Mouse (Mus musculus): ENCODE data around the gene Plekhm3. TPM values are rescaled to one million over a fixed set of nuclear protein-coding genes. Genes with fewer than 3 reads are reported as not detected.

The Plekhm3 gene
- polyA plus RNA-seq, 1 experiment, result 0.89 TPM

GRCm38 (mm10) chr1:64867684-64868083 is 88.9 kb downstream of the Plekhm3 start:
- H3K27me3 ChIP-seq (replicated peaks), result no peaks in the 10 kb centered on the region
- no peaks in the 10 kb centered on the region for H3K9me3 ChIP-seq
- peaks cover 46% of the 10 kb centered on the region for H3K4me1 ChIP-seq
- H3K36me3 ChIP-seq (replicated peaks; ENCODE audit: low read length), result no peaks in the 10 kb centered on the region
- H3K4me3 ChIP-seq (replicated peaks), result no peak overlapping the region
- TF ChIP-seq GATA1 (IDR thresholded peaks at IDR 0.05; ENCODE audit: borderline replicate concordance, low read length), result no peak
- no peak for TF ChIP-seq FLI1 (IDR thresholded peaks at IDR 0.05; ENCODE audit: low read length)

GRCm38 (mm10) chr1:64866140-64866539 is 90.5 kb downstream of the Plekhm3 start:
- H3K27me3 ChIP-seq (replicated peaks), result no peaks in the 10 kb centered on the region
- H3K4me3 ChIP-seq (replicated peaks), result no peak overlapping the region
- peaks cover 46% of the 10 kb centered on the region for H3K4me1 ChIP-seq
- no peak for TF ChIP-seq FLI1 (IDR thresholded peaks at IDR 0.05; ENCODE audit: low read length)
- no peak for TF ChIP-seq GATA1 (IDR thresholded peaks at IDR 0.05; ENCODE audit: borderline replicate concordance, low read length)
- H3K36me3 ChIP-seq (replicated peaks; ENCODE audit: low read length), result no peaks in the 10 kb centered on the region
- H3K9me3 ChIP-seq, result no peaks in the 10 kb centered on the region

GRCm38 (mm10) chr1:64860235-64860920 is 96.2 kb downstream of the Plekhm3 start:
- Histone ChIP-seq H3K4me1 (peaks cover 11% of the 10 kb centered on the region), H3K36me3 (replicated peaks; ENCODE audit: low read length) (no peaks in the 10 kb centered on the region), H3K4me3 (replicated peaks) (no peak overlapping the region), H3K9me3 (no peaks in the 10 kb centered on the region), H3K27me3 (replicated peaks) (no peaks in the 10 kb centered on the region)
- TF ChIP-seq GATA1 (IDR thresholded peaks at IDR 0.05; ENCODE audit: borderline replicate concordance, low read length) (no peak), FLI1 (IDR thresholded peaks at IDR 0.05; ENCODE audit: low read length) (no peak)

GRCm38 (mm10) chr1:64859826-64860225 is 96.8 kb downstream of the Plekhm3 start:
- TF ChIP-seq FLI1 (IDR thresholded peaks at IDR 0.05; ENCODE audit: low read length) (no peak), GATA1 (IDR thresholded peaks at IDR 0.05; ENCODE audit: borderline replicate concordance, low read length) (no peak)
- no peaks in the 10 kb centered on the region for H3K36me3 ChIP-seq (replicated peaks; ENCODE audit: low read length)
- no peaks in the 10 kb centered on the region for H3K9me3 ChIP-seq
- H3K4me1 ChIP-seq, result peaks cover 9% of the 10 kb centered on the region
- no peak overlapping the region for H3K4me3 ChIP-seq (replicated peaks)
- no peaks in the 10 kb centered on the region for H3K27me3 ChIP-seq (replicated peaks)

GRCm38 (mm10) chr1:64854835-64855234 is 101.8 kb downstream of the Plekhm3 start:
- no peaks in the 10 kb centered on the region for H3K27me3 ChIP-seq (replicated peaks)
- no peaks in the 10 kb centered on the region for H3K36me3 ChIP-seq (replicated peaks; ENCODE audit: low read length)
- no peak for TF ChIP-seq GATA1 (IDR thresholded peaks at IDR 0.05; ENCODE audit: borderline replicate concordance, low read length)
- TF ChIP-seq FLI1 (IDR thresholded peaks at IDR 0.05; ENCODE audit: low read length), result no peak
- no peaks in the 10 kb centered on the region for H3K9me3 ChIP-seq
- peaks cover 43% of the 10 kb centered on the region for H3K4me1 ChIP-seq
- no peak overlapping the region for H3K4me3 ChIP-seq (replicated peaks)

GRCm38 (mm10) chr1:64853738-64854730 is 102.6 kb downstream of the Plekhm3 start:
- TF ChIP-seq FLI1 (IDR thresholded peaks at IDR 0.05; ENCODE audit: low read length) (no peak), GATA1 (IDR thresholded peaks at IDR 0.05; ENCODE audit: borderline replicate concordance, low read length) (no peak)
- Histone ChIP-seq H3K4me1 (peaks cover 49% of the 10 kb centered on the region), H3K27me3 (replicated peaks) (no peaks in the 10 kb centered on the region), H3K4me3 (replicated peaks) (no peak overlapping the region), H3K9me3 (no peaks in the 10 kb centered on the region), H3K36me3 (replicated peaks; ENCODE audit: low read length) (no peaks in the 10 kb centered on the region)

GRCm38 (mm10) chr1:64853244-64853643 is 103.4 kb downstream of the Plekhm3 start:
- H3K36me3 ChIP-seq (replicated peaks; ENCODE audit: low read length), result no peaks in the 10 kb centered on the region
- H3K27me3 ChIP-seq (replicated peaks), result no peaks in the 10 kb centered on the region
- no peaks in the 10 kb centered on the region for H3K9me3 ChIP-seq
- peaks cover 57% of the 10 kb centered on the region for H3K4me1 ChIP-seq
- TF ChIP-seq FLI1 (IDR thresholded peaks at IDR 0.05; ENCODE audit: low read length), result no peak
- TF ChIP-seq GATA1 (IDR thresholded peaks at IDR 0.05; ENCODE audit: borderline replicate concordance, low read length), result no peak
- H3K4me3 ChIP-seq (replicated peaks), result no peak overlapping the region

GRCm38 (mm10) chr1:64852272-64852671 is 104.4 kb downstream of the Plekhm3 start:
- no peaks in the 10 kb centered on the region for H3K9me3 ChIP-seq
- H3K4me1 ChIP-seq, result peaks cover 67% of the 10 kb centered on the region
- H3K4me3 ChIP-seq (replicated peaks), result peak overlapping the region; percentile 38
- no peak for TF ChIP-seq GATA1 (IDR thresholded peaks at IDR 0.05; ENCODE audit: borderline replicate concordance, low read length)
- no peak for TF ChIP-seq FLI1 (IDR thresholded peaks at IDR 0.05; ENCODE audit: low read length)
- no peaks in the 10 kb centered on the region for H3K27me3 ChIP-seq (replicated peaks)
- no peaks in the 10 kb centered on the region for H3K36me3 ChIP-seq (replicated peaks; ENCODE audit: low read length)

GRCm38 (mm10) chr1:64850345-64850744 is 106.3 kb downstream of the Plekhm3 start:
- TF ChIP-seq GATA1 (IDR thresholded peaks at IDR 0.05; ENCODE audit: borderline replicate concordance, low read length) (no peak), FLI1 (IDR thresholded peaks at IDR 0.05; ENCODE audit: low read length) (no peak)
- no peaks in the 10 kb centered on the region for H3K27me3 ChIP-seq (replicated peaks)
- no peaks in the 10 kb centered on the region for H3K36me3 ChIP-seq (replicated peaks; ENCODE audit: low read length)
- no peak overlapping the region for H3K4me3 ChIP-seq (replicated peaks)
- H3K9me3 ChIP-seq, result no peaks in the 10 kb centered on the region
- peaks cover 78% of the 10 kb centered on the region for H3K4me1 ChIP-seq

GRCm38 (mm10) chr1:64848996-64849395 is 107.6 kb downstream of the Plekhm3 start:
- Histone ChIP-seq H3K27me3 (replicated peaks) (no peaks in the 10 kb centered on the region), H3K4me1 (peaks cover 89% of the 10 kb centered on the region), H3K9me3 (no peaks in the 10 kb centered on the region), H3K36me3 (replicated peaks; ENCODE audit: low read length) (no peaks in the 10 kb centered on the region), H3K4me3 (replicated peaks) (no peak overlapping the region)
- no peak for TF ChIP-seq FLI1 (IDR thresholded peaks at IDR 0.05; ENCODE audit: low read length)
- TF ChIP-seq GATA1 (IDR thresholded peaks at IDR 0.05; ENCODE audit: borderline replicate concordance, low read length), result no peak
